Mouse (Mus musculus): ENCODE results near the gene Prr5.

Gene Prr5

DNA sequence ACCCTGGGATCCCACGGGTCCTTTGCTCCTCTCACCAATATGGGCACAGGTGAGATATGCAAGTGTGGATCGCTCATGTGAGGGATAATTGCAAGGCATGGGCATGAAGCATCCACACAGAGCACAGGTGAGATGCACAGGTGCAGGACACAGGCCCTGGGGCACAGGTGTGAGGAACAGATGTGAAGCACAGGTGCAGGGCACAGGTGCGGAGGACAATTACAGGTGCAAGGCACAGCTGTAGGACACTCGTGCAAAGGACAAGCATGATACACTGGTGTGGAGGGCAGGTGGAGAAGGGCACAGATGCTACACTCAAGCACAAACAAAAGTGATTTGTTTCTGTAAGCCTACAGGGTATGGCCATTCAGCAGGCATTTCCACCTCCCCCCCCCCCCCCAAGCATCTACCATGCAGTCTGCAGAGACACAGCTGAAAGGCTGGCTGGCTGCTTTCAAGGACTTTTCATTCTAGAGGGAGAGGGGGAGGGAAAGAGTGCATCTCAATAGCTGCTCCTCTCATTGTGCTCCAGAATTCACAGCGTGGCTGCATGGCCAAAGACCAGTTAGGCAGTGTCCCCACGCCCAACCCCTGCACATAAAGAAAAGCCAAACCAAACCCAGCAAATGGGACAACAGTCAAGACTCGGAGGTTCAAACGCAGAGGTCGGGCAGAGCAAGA is 11.9 kb upstream of the Prr5 start:
- DNase-seq (ENCODE audit: low read depth, low spot score) = no peak

GRCm38 (mm10) chr15:84658655-84659054 is 10.8 kb upstream of the Prr5 start:
- DNase-seq (ENCODE audit: low read depth, low spot score) = no peak

DNA sequence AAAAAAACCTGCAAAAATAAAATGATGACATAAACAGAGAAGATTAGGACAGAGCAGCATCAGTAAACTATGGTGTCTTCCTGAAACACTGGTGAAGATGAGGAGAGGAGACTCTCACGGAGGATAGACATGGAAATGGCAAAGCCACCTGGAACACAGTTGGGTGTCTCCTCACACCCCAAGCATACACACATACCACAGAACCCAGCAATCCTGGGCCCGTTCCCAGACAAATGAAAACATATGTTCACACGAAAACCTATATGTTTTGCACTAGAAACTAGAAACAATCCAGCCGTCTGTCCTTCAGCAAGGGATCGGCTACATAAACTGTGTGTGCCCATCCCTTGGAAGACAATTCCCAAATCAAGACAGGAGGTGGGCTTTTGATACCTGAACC is 9.6 kb upstream of the Prr5 start:
- DNase-seq (ENCODE audit: low read depth, low spot score) = no peak

DNA sequence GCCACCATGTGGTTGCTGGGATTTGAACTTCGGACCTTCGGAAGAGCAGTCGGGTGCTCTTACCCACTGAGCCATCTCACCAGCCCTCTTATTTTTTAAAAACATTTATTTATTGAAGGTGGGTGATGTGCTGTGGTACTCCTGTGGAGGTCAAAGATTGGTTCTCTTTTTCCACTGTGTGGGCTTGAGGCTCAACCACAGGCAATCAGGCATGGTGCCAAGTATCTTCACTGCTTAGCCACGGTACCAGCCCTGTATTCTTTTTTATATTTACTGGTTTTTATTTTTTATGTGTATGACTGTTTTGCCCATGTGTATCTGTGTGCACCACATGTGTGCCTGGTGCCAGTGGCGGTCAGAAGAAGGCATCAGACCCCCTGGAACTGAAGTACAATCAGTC is 8.1 kb upstream of the Prr5 start:
- no peak for DNase-seq (ENCODE audit: low read depth, low spot score)

DNA sequence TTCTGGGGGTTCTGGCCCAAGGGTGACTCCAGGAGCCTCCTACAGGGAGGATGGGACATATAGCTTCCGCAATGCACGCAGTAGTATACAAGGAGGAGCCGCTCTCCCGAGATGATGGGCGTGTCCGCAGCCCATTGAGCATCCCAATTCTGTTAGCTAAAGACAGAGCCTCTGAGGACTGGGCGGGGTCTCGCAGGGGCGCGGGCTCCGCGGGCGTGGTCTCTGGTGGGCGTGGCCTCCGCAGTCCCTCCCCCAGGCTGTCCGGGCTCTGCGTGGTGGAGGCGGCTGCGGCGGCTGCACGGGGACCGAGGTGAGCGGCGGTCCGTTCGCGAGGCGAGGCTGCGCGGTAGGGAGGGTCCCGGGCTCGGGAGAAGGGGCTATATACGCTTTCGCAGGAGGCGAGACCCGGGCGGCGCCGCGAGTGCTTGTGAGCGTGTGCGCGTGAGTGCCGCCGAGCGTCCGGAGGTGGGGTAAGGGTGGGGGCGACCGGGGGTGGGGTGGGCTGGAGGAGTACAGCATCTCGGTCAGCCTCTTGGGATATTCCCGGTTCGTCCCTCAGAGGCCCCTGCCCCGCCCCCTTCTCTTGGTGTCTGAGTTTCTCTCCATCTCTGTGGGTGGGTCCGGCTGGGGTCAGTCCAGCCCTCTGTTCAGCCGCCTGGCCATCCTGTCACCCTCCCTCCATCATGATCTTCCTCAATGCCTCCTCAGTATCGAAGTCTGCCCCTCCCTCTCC is 6.3 kb upstream of the Prr5 start:
- DNase-seq (ENCODE audit: low read depth, low spot score) = peak; percentile 87

DNA sequence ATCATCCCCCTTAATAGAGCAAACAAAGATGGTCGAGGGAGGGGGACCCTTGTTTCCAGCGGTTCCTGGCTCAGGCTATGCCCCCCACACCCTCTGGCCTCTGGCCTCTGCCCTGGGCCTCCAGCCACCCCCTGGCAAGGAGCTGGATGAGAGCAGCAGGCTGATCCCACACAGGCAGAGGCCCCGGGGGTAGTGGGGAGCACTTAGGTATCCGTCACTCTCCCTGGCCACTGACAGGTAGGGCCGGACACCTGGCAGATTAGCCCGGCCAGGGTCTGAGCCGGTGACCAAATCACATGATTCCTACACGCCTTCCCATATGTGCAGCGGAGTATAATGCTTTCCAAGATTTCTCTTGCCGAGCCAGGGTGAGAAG is 5.7 kb upstream of the Prr5 start:
- DNase-seq (ENCODE audit: low read depth, low spot score) = no peak

DNA sequence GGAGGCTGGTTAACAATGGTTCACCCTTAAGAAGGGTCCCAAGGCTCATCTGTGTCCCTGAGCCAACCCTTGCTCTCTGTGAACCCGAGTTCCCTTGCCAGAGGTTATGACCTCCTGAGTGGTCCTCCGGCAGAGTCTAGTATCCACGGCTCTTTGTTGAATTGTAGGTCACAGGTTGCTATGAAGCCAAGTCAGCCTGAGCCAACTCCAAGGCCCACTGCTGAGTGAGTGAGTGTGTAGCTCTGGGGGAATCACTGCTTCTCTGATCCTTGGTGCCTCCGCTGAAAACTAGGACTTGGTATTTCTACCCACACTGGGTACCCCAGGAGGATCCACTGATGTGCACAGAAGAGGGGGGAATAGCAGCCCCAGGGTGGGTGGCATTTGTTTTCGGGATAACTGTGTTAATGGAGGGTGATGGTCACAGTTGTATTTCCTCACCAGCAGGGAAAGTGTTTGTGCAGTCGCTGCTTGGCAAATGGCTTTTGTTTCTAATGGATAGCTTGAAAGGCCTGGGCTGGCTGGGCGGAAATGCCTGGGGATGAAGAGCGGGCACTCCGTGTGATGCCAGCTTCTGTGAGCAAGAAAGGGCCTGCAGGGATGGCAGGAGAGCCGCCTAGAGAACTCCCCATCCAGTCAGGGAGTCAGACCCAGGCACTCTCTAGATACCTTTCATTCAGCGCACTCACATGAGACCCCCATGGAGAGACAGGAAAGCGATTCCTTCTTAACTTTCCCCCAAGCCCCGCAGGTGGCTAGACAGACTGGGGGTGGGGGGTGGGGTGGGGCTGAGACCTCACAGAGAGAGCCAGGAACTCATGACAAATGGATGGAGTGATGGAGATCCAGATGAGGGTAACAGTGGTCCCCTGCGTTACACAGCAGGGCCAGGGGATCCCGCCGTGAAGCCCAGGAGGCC is 4.6 kb upstream of the Prr5 start:
- DNase-seq (ENCODE audit: low read depth, low spot score) = no peak

DNA sequence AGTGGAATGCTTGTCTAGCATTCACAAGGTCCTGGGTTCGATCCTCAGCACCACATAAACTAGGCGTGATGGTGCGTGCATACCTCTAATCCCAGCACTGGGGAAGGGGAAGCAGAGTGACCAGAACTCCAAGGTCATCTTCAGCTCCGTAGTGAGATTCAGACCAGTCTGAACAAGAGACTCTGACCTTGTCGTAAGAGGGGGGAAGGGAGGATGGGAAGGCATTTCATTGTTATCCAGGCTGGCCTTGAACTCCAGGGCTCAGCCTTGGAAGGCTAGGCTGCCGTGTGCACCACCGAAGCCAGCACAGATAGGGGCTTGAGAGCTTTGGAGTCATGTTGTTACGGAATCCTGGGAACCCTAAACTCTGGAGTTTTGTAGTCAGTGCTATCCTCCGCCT is 3.8 kb upstream of the Prr5 start:
- no peak for DNase-seq (ENCODE audit: low read depth, low spot score)

- DNase-seq (ENCODE audit: low read depth, low spot score) = no peak
Observed at GRCm38 (mm10) chr15:84666065-84666464, 3.4 kb upstream of the Prr5 start.

DNA sequence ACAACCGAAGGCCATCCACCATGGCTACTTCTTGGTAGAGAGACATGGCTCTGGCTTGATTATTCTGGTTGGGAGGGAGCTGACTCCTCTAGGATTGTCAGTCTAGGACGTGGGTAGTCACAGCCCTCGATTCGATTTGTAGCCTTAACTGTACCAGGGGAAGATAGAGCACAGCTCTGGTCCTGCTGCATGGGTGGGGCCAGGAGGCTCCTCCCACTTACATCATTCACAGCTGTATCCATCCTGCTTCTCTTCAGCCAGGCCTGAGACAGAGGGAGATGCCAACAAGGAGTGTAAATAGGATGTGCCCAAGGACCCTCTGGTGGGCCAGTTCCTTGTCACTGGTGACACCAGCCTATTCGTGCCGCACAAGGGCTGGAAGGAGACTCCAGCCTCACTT is 1.8 kb upstream of the Prr5 start:
- DNase-seq (ENCODE audit: low read depth, low spot score) = no peak

DNA sequence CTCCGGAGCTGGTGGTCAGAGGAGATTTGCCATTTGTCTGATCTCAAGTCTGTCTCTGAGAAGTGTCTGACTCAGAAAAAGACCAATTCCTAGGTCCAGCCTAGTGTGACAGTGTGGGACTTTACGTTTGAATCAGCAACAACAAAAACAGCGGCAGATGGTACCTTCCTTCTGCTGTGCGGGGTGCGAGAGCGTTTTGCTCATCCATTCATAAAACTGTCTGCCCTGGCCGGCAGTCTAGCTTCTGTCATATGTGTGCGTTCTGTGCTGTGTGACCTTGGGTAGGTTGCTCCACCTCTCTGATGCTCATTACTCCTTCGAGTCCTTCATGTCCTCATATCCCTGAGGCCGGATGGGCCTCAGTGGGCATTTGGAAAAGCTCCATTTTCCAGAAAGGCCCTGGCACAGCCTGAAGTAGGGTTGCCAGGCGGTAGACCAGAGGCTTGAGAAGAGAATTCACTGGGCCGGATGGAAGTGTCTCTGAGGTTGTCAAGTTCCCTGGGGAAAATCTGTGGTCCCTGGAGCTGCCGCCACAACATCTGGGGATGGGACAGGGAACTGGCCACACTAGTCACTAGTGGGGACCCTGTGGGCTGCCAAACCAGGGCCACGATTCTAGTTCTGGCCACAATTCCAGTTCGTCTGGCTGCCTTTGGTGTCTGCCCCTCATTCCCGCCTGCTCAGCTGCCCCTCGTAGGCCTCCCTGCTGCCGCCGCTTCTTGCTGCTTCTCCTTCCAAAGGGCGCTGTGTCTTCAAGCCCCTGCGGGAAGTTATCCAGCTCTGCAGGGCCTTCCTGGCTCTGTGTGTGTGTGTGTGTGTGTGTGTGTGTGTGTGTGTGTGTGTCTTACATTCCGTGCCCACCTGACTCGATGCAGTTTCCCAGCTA is 594 bp downstream of the Prr5 start:
- DNase-seq (ENCODE audit: low read depth, low spot score) = no peak

- no peak for DNase-seq (ENCODE audit: low read depth, low spot score)
Observed at GRCm38 (mm10) chr15:84670657-84671055, 1.2 kb downstream of the Prr5 start.

DNA sequence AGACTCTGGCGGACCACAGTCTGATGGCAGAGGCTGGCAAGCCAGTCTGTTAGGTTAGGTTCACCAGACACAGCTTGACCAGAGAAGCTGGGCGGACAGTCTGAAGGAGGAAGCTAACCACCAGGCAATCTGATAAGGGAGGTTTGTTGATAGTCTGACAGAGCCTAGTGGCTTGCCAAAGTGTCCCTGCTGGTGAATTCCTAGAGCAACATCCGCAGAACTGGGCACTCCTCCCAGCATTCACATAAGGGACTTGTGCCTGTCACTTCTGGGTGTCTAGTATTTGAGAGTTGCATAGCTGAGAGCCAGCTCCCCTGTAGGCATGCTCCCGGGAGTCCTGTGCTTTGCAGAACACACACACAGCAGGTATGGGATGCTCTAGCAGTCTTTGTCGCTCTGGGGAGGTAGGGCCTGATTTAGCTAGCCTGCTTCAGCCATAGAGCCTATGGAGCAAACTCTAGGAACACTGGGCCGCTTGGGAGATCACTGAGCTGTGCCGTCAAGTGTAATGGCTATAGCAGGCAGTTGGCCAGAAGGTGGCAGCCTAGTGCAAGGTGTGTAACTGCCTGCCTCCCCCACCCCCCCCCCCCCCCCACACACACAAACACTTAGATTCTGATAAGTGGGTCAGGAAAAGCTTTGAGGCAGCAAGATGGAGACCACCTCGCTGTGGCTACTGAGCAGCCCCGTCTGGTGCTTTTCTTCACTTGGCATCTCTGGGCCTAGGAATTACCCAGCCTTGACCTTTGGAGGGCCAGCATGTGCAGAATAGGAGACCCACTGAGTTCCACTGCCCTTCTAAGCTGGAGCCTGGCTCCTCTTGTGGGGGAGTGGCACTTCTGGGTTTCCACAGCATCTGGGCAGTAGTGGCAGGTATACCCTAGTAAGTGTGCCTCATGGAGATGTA is 2.2 kb downstream of the Prr5 start:
- DNase-seq (ENCODE audit: low read depth, low spot score) = no peak

GRCm38 (mm10) chr15:84672308-84672615 is 2.8 kb downstream of the Prr5 start:
- no peak for DNase-seq (ENCODE audit: low read depth, low spot score)

- DNase-seq (ENCODE audit: low read depth, low spot score) = no peak
Observed at GRCm38 (mm10) chr15:84672616-84673015, 3.2 kb downstream of the Prr5 start.

DNA sequence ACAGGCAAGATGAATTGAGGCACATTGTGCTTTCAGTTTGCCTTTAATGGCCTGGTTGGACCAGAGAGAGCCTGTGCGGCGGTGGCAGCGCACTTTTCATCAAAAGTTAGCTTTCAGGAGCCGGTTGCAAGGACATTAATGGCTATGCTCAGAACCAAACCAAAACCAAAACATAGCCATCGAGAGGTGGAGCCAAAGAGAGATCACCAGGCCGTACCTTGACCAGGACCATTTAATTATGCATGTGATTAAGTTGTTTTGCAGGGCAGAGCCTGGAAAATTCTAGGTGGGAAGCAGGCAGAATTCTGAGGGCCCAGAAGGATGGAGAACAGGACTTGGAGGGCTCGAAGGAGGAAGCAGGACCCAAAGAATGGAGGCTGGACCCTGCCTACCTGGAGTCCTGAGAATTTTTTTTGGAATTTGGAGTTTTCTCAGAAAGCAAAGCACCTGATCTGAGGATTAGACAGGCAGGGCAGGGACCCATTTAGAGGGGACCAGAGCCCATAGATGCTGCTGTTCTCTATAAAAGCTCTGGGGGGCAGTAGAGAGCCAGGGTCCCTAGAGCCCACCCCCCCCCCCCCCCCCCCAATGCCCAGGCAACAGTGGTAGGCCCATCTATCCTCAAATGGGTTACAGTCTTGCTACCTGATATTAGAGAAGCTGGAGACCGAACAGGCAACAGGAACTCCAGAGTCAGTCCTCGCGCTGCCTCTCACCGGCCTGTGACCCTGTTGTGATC is 5.1 kb downstream of the Prr5 start:
- no peak for DNase-seq (ENCODE audit: low read depth, low spot score)

- DNase-seq (ENCODE audit: low read depth, low spot score) = no peak
Observed at GRCm38 (mm10) chr15:84675317-84675716, 5.9 kb downstream of the Prr5 start.

DNA sequence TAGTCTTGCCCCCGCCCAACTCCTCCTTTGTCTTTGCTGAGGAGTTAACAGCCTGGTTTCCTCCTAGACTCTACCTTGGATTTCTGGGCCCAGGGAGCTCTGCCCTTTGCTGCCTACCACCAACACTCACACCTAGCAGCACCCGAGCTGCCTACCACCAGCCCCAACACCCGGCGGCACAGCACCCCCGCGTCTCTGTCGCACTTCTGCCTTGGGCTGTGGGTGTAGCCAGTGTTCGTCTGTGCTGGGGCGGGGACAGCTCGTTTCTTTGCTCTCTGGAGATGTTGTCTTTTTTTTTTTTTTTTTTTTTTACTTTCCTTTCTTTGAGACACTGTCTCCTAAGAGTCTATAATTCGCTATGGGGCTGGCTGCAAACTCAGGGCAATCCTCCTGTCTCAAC is 8.5 kb downstream of the Prr5 start:
- DNase-seq (ENCODE audit: low read depth, low spot score) = no peak

DNA sequence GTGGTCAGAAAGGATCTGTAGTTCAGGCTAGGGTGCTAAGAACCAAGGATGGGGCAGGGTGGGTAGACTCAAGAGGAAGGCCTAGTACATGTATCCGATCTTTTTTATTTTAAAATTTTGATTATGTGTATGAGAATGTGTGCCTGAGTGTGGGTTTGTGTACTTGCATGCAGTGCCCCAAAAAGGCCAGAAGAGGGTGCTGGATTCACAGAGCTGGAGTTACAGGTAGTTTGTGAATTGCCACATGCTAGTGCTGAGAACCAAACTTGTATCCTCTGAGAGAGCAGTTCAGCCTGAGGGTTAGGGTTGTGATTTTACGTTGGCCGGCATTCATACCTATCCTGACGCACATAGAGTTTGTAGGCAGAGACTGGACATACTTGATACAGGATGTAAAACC is 9.7 kb downstream of the Prr5 start:
- DNase-seq (ENCODE audit: low read depth, low spot score) = no peak

DNA sequence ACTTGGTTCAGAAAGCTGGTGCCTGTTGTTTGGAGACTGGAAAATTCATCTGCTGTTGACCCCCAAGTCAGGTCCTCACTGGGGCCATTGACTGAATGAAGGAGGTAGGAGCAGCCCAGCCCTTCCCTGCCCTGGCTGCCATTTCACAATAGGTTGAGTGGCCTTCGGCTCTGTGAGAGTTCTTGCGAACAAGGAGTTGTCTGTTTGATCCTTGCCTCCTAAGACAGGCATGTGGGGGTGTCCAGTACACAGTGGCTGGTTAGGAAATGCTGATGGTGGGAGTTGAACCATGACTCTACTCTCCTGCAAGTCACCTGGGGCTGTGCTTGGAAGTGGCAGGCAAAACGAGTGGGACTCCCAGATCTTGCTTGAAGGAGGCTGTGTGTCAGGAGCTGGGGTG is 10.4 kb downstream of the Prr5 start:
- DNase-seq (ENCODE audit: low read depth, low spot score) = no peak
